Mouse (Mus musculus) liver, postnatal 0 days (tissue): Measurements from ENCODE around the gene Shroom1.
A peak's percentile ranks its signal among the peaks of the same experiment; 100 is the strongest.

ENCODE experiments used
- CTCF ChIP-seq: sonication (generic); IDR thresholded peaks from 2 replicates; pipeline ENCODE4 v1.5.1; 2016; ENCODE audit warnings: antibody characterized with exemption, low read depth
- EP300 ChIP-seq: IDR thresholded peaks from 2 replicates; pipeline ENCODE4 v1.6.1; 2016; ENCODE audit warnings: antibody characterized with exemption, low read depth, mild to moderate bottlenecking

DNA sequence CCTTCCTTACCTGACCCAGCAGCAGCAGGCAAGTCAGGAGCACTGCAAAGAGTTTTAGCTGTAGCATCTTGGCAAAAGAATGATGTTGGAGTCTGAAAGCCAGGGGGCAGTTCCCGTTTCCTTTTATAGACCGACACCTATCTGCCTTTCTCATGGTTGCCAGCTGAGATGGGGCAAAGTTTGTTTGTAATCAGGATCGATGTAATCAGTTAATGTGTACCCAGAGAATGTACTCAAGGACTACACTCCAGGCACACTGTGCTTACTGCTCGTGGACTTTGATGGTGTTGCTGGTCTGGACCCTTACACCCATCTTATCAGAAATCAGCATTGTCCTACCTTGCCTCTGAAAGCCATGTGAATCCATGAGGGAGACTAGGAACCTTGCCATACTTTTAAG lies 34.0 kb upstream of the Shroom1 start, which contains the start of gene Leap2:
- TF ChIP-seq CTCF (peak; percentile 44), EP300 (peak; percentile 63)
